Mouse (Mus musculus): ENCODE measurements around the gene Epx. TPM values are rescaled to one million over a fixed set of nuclear protein-coding genes. Genes with fewer than 3 reads are reported as not detected.

Gene Epx
- 0.35 and 0.50 TPM in 2 replicates for polyA plus RNA-seq (2012; rRNA removed)

GRCm38 (mm10) chr11:87875436-87875835, at the start of gene Epx:
Gene Epx, minus strand, starts transcription at chr11:87875536.

GRCm38 (mm10) chr11:87920966-87921365, 45.6 kb upstream of the Epx start, which contains the start of gene Olfr464:
Gene Olfr464, minus strand, starts transcription at chr11:87920967.

GRCm38 (mm10) chr11:87897287-87897686, 22.0 kb upstream of the Epx start, which contains the start of gene Olfr463:
Gene Olfr463, minus strand, starts transcription at chr11:87897387.

GRCm38 (mm10) chr11:87892168-87892567, 16.8 kb upstream of the Epx start, which contains the start of gene Olfr462:
Gene Olfr462, minus strand, starts transcription at chr11:87892268.

GRCm38 (mm10) chr11:87852690-87853596, 22.4 kb downstream of the Epx start, which contains the start of gene Mks1:
Gene Mks1, plus strand, starts transcription at chr11:87853215.

GRCm38 (mm10) chr11:87828239-87828900, 47.0 kb downstream of the Epx start, which contains the start of gene Lpo:
Gene Lpo, minus strand, starts transcription at chr11:87828289.

Other genes with a start within 250 kb of the Epx start
- 1.8 and 3.5 TPM in 2 replicates for gene Rnf43, start 212.8 kb downstream of the Epx start, polyA plus RNA-seq (2012; rRNA removed)
- 113 and 163 TPM in 2 replicates for gene Supt4a, start 138.0 kb downstream of the Epx start, polyA plus RNA-seq (2012; rRNA removed)
- 27.5 and 56.0 TPM in 2 replicates for gene Tspoap1, start 115.0 kb downstream of the Epx start, polyA plus RNA-seq (2012; rRNA removed)
- gene Mpo, start 82.0 kb downstream of the Epx start, polyA plus RNA-seq (2012; rRNA removed), result 4.9 and 5.0 TPM in 2 replicates
- gene Lpo, start 47.2 kb downstream of the Epx start, polyA plus RNA-seq (2012; rRNA removed), result 0.26 and 0.28 TPM in 2 replicates
- gene Mks1, start 22.3 kb downstream of the Epx start, polyA plus RNA-seq (2012; rRNA removed), result 24.2 and 24.6 TPM in 2 replicates
- not detected in 2 replicates for gene Olfr462, start 16.7 kb upstream of the Epx start, polyA plus RNA-seq (2012; rRNA removed)
- gene Olfr463, start 21.9 kb upstream of the Epx start, polyA plus RNA-seq (2012; rRNA removed), result not detected in 2 replicates
- 0.02 TPM in 1 of 2 replicates, not detected in the other for gene Olfr464, start 45.4 kb upstream of the Epx start, polyA plus RNA-seq (2012; rRNA removed)
- gene Dynll2, start 112.0 kb upstream of the Epx start, polyA plus RNA-seq (2012; rRNA removed), result 143 and 238 TPM in 2 replicates
- gene Srsf1, start 171.8 kb upstream of the Epx start, polyA plus RNA-seq (2012; rRNA removed), result 701 and 860 TPM in 2 replicates
- gene Vezf1, start 192.7 kb upstream of the Epx start, polyA plus RNA-seq (2012; rRNA removed), result 34.1 and 59.4 TPM in 2 replicates
- 37.6 and 46.6 TPM in 2 replicates for gene Cuedc1, start 222.5 kb upstream of the Epx start, polyA plus RNA-seq (2012; rRNA removed)

All from central nervous system, embryonic 11.5 days (tissue).